Mouse (Mus musculus): ENCODE data around the gene Zfp992. TPM values are rescaled to one million over a fixed set of nuclear protein-coding genes. Genes with fewer than 3 reads are reported as not detected.

The Zfp992 gene
- polyA plus RNA-seq, 1 experiment from 2014 or later = 3.9 TPM

Other genes with a start within 250 kb of the Zfp992 start
- 0.19 TPM in 1 of 2 replicates, not detected in the other for gene Zfp981, start 53.0 kb downstream of the Zfp992 start, polyA plus RNA-seq (2014; fragmentation: Nextera tagmentation; extraction: Ambion mirVana)
- gene Zfp993, start 161.9 kb downstream of the Zfp992 start, polyA plus RNA-seq (2014; fragmentation: Nextera tagmentation; extraction: Ambion mirVana) = 2.3 and 3.3 TPM in 2 replicates

All from hindbrain, embryonic 11.5 days (tissue).